Mouse (Mus musculus): ENCODE data around the gene Epha3.

GRCm38 (mm10) chr16:63615396-63615795, 248.6 kb downstream of the Epha3 start:
- TF ChIP-seq CTCF (IDR thresholded peaks at IDR 0.05; ENCODE audit: low read depth) (no peak), EP300 (optimal IDR thresholded peaks at IDR 0.05) (no peak)

All from stomach, postnatal 0 days (tissue).